Mouse (Mus musculus) left cerebral cortex, adult 8-10 months (tissue): Measurements from ENCODE around the gene Ptpru. TPM values are rescaled to one million over a fixed set of nuclear protein-coding genes. Genes with fewer than 3 reads are reported as not detected.

Experiments used
- DNase-seq, 2 experiments: peaks; one replicate each; pipeline ENCODE4 v3.0.0; 2022; ENCODE audit warnings: low spot score in 2 of 2
- total RNA-seq, 4 experiments: library from RNA; stranded (reverse); gene quantifications; 2 replicates each; pipeline ENCODE4 v1.2.4; 2022

Ptpru gene
- total RNA-seq, 4 experiments from 2014 or later: 33.5 to 45.1 (median 43.5) TPM

- DNase-seq: no peak
These were observed 51.3 kb downstream of the Ptpru start for GRCm38 (mm10) chr4:131786800-131787199.

GRCm38 (mm10) chr4:131784034-131784433 is 54.1 kb downstream of the Ptpru start:
- no peak for DNase-seq

GRCm38 (mm10) chr4:131781023-131781422 is 57.1 kb downstream of the Ptpru start:
- DNase-seq: no peak

- DNase-seq: no peak
These were observed 59.3 kb downstream of the Ptpru start for GRCm38 (mm10) chr4:131778616-131779275.

GRCm38 (mm10) chr4:131771384-131771783 is 66.7 kb downstream of the Ptpru start:
- no peak for DNase-seq

- peak in 1 of 2 experiments; percentile 41 for DNase-seq
These were observed 74.2 kb downstream of the Ptpru start for GRCm38 (mm10) chr4:131763911-131764310.

- no peak for DNase-seq
These were observed 74.6 kb downstream of the Ptpru start for GRCm38 (mm10) chr4:131763479-131763878.

- DNase-seq: peak in 1 of 2 experiments; percentile 71
These were observed 75.8 kb downstream of the Ptpru start for GRCm38 (mm10) chr4:131762211-131762784.

- DNase-seq: peak in 1 of 2 experiments; percentile 20
These were observed 85.8 kb downstream of the Ptpru start for GRCm38 (mm10) chr4:131752204-131752837.

GRCm38 (mm10) chr4:131751561-131751960 is 86.5 kb downstream of the Ptpru start:
- peak in 1 of 2 experiments; percentile 67 for DNase-seq

- no peak for DNase-seq
These were observed 88.3 kb downstream of the Ptpru start for GRCm38 (mm10) chr4:131749802-131750201.

- DNase-seq: no peak
These were observed 93.4 kb downstream of the Ptpru start for GRCm38 (mm10) chr4:131744685-131745043.

- DNase-seq: no peak
These were observed 94.0 kb downstream of the Ptpru start for GRCm38 (mm10) chr4:131743831-131744684.

GRCm38 (mm10) chr4:131743031-131743430 is 95.1 kb downstream of the Ptpru start:
- no peak for DNase-seq

GRCm38 (mm10) chr4:131740621-131741020 is 97.5 kb downstream of the Ptpru start:
- DNase-seq: no peak

- DNase-seq: no peak
These were observed 109.5 kb downstream of the Ptpru start for GRCm38 (mm10) chr4:131728628-131729027.

- peak; percentile 15 to 29 for DNase-seq
These were observed 114.5 kb downstream of the Ptpru start for GRCm38 (mm10) chr4:131723415-131724080.

- DNase-seq: no peak
These were observed 115.8 kb downstream of the Ptpru start for GRCm38 (mm10) chr4:131722121-131722841.

- DNase-seq: peak in 1 of 2 experiments; percentile 75
These were observed 118.9 kb downstream of the Ptpru start for GRCm38 (mm10) chr4:131719151-131719550.
